Mouse (Mus musculus) limb, embryonic 12.5 days (tissue): ENCODE results near the gene F7. TPM values are rescaled to one million over a fixed set of nuclear protein-coding genes. Genes with fewer than 3 reads are reported as not detected.

Experiments
- ATAC-seq: fragments of 200-750 bp; cut with Nextera tagmentation; 2 replicates; pipeline ENCODE4 v1.8.0; 2017; ENCODE audit warnings: low read depth, moderate TSS enrichment; ENCODE audit not compliant: insufficient number of reproducible peaks, insufficient read depth, low FRiP score, low TSS enrichment
- H3K27ac ChIP-seq: fragments of 300-500 bp; sonication (generic); 2 replicates; pipeline ENCODE4 v1.5.1; 2016; ENCODE audit warnings: mild to moderate bottlenecking, moderate library complexity
- H3K27me3 ChIP-seq: fragments of 300-500 bp; sonication (generic); 2 replicates; pipeline ENCODE4 v1.6.1; 2016; ENCODE audit warnings: mild to moderate bottlenecking, moderate library complexity
- H3K36me3 ChIP-seq: fragments of 300-500 bp; sonication (generic); 2 replicates; pipeline ENCODE4 v1.6.1; 2016; ENCODE audit warnings: mild to moderate bottlenecking, moderate library complexity
- H3K4me1 ChIP-seq: fragments of 300-500 bp; sonication (generic); replicated peaks from 2 replicates; pipeline ENCODE4 v1.6.1; 2016
- H3K4me2 ChIP-seq: fragments of 300-500 bp; sonication (generic); 2 replicates; pipeline ENCODE4 v1.6.1; 2016; ENCODE audit warnings: mild to moderate bottlenecking, moderate library complexity
- H3K4me3 ChIP-seq: fragments of 300-500 bp; sonication (generic); replicated peaks from 2 replicates; pipeline ENCODE4 v1.5.1; 2016; ENCODE audit warnings: mild to moderate bottlenecking
- H3K9ac ChIP-seq: fragments of 300-500 bp; sonication (generic); replicated peaks from 2 replicates; pipeline ENCODE4 v1.6.1; 2016; ENCODE audit warnings: mild to moderate bottlenecking, moderate library complexity
- H3K9me3 ChIP-seq: fragments of 300-500 bp; sonication (generic); 2 replicates; pipeline ENCODE4 v1.6.1; 2016; ENCODE audit warnings: mild to moderate bottlenecking, moderate library complexity
- WGBS: fragments of 180-500 bp; shearing (Covaris S2); methylation state at CpG from one replicate; pipeline ENCODE4 v1.1.7; 2016; 5-methylcytosine and 5-hydroxymethylcytosine counted together
- polyA plus RNA-seq: library from polyadenylated mRNA; unstranded; fragments of >200 nt; fragmentation: Nextera tagmentation; extraction: Ambion mirVana; gene quantifications from 2 replicates; pipeline ENCODE4 v1.2.1, GENCODE M21; 2016

F7 gene
- polyA plus RNA-seq, 1 experiment from 2014 or later: not detected

DNA sequence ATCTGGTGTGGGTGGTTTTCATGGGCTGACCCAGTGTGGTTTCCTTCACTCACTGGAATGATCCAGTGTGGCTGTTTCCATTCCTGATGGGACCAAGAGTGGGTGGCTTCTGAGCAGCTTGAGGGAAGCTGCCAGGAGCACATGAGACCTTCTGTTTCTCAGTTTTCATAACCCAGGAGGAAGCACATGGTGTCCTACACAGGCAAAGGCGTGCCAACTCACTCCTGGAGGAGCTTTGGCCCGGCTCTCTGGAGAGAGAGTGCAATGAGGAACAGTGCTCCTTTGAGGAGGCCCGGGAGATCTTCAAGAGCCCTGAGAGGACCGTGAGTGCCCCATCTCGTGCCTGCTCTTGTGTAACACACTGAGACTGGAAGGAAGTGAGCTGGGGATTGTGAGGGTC is 2.6 kb downstream of the F7 start:
- Histone ChIP-seq H3K4me3 (no peak overlapping the region), H3K9me3 (no peaks in the 10 kb centered on the region), H3K9ac (no peak overlapping the region), H3K4me1 (0 out of 2 replicates have a peak, but pooled peaks cover 5% of the 10 kb centered on the region), H3K4me2 (no peak overlapping the region), H3K27me3 (no peaks in the 10 kb centered on the region; the same call in 1 of the 2 replicates), H3K27ac (no peak overlapping the region), H3K36me3 (no peaks in the 10 kb centered on the region)
- ATAC-seq: no peak
- WGBS: 76% methylated on average over 5 of the region's 5 CpGs

DNA sequence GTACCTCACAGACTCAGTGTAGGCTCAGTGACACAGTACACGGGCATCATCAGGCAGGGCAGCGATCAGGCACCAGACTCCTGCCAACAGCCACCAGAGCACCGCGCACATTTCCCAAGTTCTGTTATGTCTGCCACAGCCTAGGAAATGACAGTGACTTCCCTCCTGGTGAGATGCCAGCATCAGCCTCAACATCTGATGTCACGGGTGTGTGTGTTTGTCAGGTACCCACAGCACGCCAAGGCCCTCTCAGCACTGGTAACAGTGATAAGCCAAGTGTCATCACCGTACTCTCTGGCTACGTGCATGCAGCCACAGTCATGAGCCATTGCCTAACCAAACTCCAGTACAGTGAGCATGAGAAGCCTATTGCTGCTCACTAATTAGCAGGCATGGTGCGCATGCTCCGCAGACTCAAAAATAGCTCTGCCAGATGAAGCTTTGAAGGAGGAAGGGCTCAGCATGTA is 10.5 kb downstream of the F7 start:
- no peaks in the 10 kb centered on the region; the same call in 1 of the 2 replicates for H3K27me3 ChIP-seq
- WGBS: 88% methylated on average over 10 of the region's 10 CpGs
- H3K4me1 ChIP-seq: peaks cover 11% of the 10 kb centered on the region; the same call in 1 of the 2 replicates
- no peaks in the 10 kb centered on the region for H3K36me3 ChIP-seq
- H3K4me3 ChIP-seq: no peak overlapping the region
- H3K9ac ChIP-seq: no peak overlapping the region
- ATAC-seq: no peak
- H3K4me2 ChIP-seq: no peak overlapping the region
- H3K9me3 ChIP-seq: no peaks in the 10 kb centered on the region
- H3K27ac ChIP-seq: no peak overlapping the region

DNA sequence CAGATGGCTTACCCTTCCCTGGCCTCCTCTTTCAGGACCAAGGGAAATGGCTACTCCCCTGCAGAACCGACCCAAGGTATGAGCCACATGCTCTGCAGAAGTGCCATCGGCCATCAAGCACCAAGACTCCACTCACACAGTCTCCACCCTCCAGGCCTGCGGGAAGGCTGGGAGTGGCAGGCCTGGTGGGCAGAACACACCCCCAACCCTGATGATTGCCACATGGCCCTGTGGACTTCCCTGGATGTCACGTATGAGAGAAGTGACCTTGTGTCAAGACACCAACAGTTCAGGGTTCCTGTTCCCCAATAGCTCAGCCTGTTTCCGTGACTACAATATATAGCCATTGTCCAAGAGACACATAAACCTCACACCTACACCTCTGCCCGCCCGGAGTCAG is 11.2 kb downstream of the F7 start, which contains the start of gene F10:
TSS of gene F10 (plus strand) at position 294 of the 400 bp plus-strand sequence.
- WGBS: 60% methylated on average over 7 of the region's 7 CpGs
- Histone ChIP-seq H3K4me2 (no peak within 1 kb of the TSS), H3K9me3 (no peaks in the 10 kb centered on the region), H3K36me3 (no peaks in the 10 kb centered on the region), H3K4me3 (no peak within 1 kb of the TSS), H3K27ac (no peak within 1 kb of the TSS), H3K4me1 (peaks cover 11% of the 10 kb centered on the region; the same call in 1 of the 2 replicates), H3K9ac (no peak within 1 kb of the TSS), H3K27me3 (no peaks in the 10 kb centered on the region; the same call in 1 of the 2 replicates)
- ATAC-seq: no peak

DNA sequence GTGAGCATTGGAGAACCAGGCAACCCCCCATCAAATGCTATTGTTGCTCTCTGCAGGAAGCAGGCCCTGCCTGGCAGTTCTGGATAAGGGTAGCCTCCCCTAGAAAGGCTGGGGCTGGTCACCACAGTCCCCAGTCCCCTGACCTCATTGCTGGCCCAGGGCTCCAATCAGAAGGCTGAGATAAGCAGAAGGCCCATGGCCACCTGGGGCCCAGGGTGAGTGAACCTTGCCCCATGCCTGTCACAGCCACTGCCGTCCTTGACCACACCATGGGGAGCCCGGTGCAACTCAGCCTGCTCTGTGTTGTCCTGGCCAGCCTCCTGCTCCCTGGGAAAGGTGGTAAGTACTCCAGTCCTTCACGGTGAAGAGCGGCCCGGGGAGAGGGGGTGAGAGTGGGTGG is 11.7 kb downstream of the F7 start:
- Histone ChIP-seq H3K4me3 (no peak overlapping the region), H3K4me2 (no peak overlapping the region), H3K4me1 (peaks cover 11% of the 10 kb centered on the region; the same call in 1 of the 2 replicates), H3K27ac (no peak overlapping the region), H3K36me3 (no peaks in the 10 kb centered on the region), H3K27me3 (no peaks in the 10 kb centered on the region; the same call in 1 of the 2 replicates), H3K9me3 (no peaks in the 10 kb centered on the region), H3K9ac (no peak overlapping the region)
- ATAC-seq: no peak
- 42% methylated on average over 5 of the region's 5 CpGs for WGBS

GRCm38 (mm10) chr8:13039054-13039453 is 13.2 kb downstream of the F7 start:
- H3K9me3 ChIP-seq: no peaks in the 10 kb centered on the region
- H3K27me3 ChIP-seq: no peaks in the 10 kb centered on the region
- H3K4me3 ChIP-seq: no peak overlapping the region
- H3K9ac ChIP-seq: no peak overlapping the region
- H3K36me3 ChIP-seq: no peaks in the 10 kb centered on the region
- H3K4me2 ChIP-seq: no peak overlapping the region
- H3K4me1 ChIP-seq: peaks cover 11% of the 10 kb centered on the region; the same call in 1 of the 2 replicates
- no peak for ATAC-seq
- no peak overlapping the region for H3K27ac ChIP-seq
- 87% methylated on average over 6 of the region's 6 CpGs for WGBS

- no peak overlapping the region for H3K4me2 ChIP-seq
- no peak overlapping the region for H3K9ac ChIP-seq
- H3K36me3 ChIP-seq: no peaks in the 10 kb centered on the region
- no peaks in the 10 kb centered on the region for H3K27me3 ChIP-seq
- ATAC-seq: no peak
- no peak overlapping the region for H3K27ac ChIP-seq
- H3K4me3 ChIP-seq: no peak overlapping the region
- no peaks in the 10 kb centered on the region for H3K9me3 ChIP-seq
- H3K4me1 ChIP-seq: peaks cover 10% of the 10 kb centered on the region; the same call in 1 of the 2 replicates
- 81% methylated on average over 4 of the region's 4 CpGs for WGBS
Measured at GRCm38 (mm10) chr8:13041459-13041858, 15.6 kb downstream of the F7 start.

GRCm38 (mm10) chr8:13047652-13048051 is 21.8 kb downstream of the F7 start:
- Histone ChIP-seq H3K27ac (no peak overlapping the region), H3K9ac (no peak overlapping the region), H3K9me3 (no peaks in the 10 kb centered on the region), H3K4me1 (no peaks in the 10 kb centered on the region), H3K4me3 (no peak overlapping the region), H3K27me3 (no peaks in the 10 kb centered on the region), H3K36me3 (no peaks in the 10 kb centered on the region), H3K4me2 (no peak overlapping the region)
- ATAC-seq: no peak
- 60% methylated on average over 5 of the region's 5 CpGs for WGBS

GRCm38 (mm10) chr8:13050550-13050949 is 24.7 kb downstream of the F7 start:
- Histone ChIP-seq H3K4me1 (no peaks in the 10 kb centered on the region), H3K9ac (no peak overlapping the region), H3K27ac (no peak overlapping the region), H3K4me3 (no peak overlapping the region), H3K27me3 (no peaks in the 10 kb centered on the region), H3K9me3 (no peaks in the 10 kb centered on the region), H3K4me2 (no peak overlapping the region), H3K36me3 (no peaks in the 10 kb centered on the region)
- ATAC-seq: no peak
- 84% methylated on average over 10 of the region's 10 CpGs for WGBS

DNA sequence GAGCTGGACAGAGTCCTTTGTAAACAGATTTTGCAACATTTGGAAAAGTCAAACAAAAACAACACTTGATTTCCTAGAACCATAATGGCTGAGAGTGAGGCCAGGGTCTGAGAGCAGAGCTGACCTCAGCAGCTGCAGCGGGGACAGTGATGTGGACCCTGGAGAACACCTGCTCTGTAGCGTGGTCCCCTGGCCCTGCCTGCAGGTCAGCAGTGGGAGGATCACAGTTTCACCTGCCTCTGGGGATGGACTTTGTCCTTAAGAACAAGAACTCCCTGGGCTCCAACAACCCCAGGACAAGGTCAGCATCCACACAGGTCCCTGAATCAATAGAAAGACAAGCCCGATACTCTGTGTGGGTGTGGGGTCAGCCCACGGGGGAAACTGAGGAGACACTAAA is 31.5 kb downstream of the F7 start:
- ATAC-seq: no peak
- Histone ChIP-seq H3K27me3 (no peaks in the 10 kb centered on the region), H3K4me1 (no peaks in the 10 kb centered on the region), H3K36me3 (no peaks in the 10 kb centered on the region), H3K4me2 (no peak overlapping the region), H3K9ac (no peak overlapping the region), H3K9me3 (no peaks in the 10 kb centered on the region), H3K27ac (no peak overlapping the region), H3K4me3 (no peak overlapping the region)
- WGBS: 86% methylated on average over 4 of the region's 4 CpGs

DNA sequence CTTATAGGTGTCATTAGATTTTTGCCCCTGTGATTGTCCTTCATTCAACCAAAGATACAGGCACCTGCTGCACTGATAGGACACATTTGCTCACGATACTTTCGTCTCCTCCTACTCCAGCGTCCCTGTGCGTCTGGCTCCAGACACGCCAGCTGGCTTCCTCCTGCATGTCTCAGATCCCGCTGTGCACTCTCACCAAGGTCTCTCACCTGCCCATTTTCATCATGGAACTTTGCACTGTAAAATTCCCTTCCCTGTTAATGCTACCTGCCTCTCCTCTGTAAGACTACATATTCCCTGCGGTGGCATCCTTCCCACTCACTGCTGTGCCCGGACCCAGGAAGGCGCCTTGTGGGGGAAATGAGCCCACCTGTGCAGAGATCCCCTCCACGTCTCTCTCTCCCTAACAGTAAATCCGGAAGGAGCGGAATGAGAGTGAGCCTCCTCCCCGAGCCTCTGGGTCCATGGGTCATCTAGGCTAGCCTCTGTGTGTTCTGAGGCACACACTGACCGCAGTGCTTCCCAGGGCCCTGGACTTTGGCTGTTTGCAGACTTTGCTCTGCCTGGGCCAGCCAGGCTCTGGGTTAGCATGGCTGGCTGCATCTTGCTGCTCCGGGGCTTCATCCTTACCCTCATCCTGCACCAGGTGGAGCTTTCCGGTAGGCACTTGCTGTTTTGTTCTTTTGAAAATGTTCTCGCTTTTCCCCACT is 34.8 kb downstream of the F7 start, which contains the start of gene Proz:
TSS of gene Proz (plus strand) at position 474 of the 710 bp plus-strand sequence.
- H3K27ac ChIP-seq: no peak within 1 kb of the TSS

DNA sequence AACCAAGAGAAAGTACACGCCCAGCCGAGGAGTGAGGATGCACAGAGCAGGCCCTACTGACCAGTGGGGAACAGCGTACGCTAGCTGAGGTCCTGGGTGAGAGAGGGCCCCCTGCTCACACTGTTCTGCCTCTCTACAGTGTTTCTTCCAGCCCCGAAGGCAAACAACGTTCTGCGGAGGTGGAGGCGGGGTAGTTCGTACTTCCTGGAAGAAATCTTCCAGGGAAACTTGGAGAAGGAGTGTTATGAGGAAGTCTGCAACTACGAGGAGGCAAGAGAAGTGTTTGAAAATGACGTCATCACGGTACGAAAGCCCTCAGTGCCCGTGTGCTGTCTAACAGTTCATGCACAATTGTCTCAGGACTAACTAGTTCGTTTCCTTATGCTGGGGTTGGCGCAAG is 37.3 kb downstream of the F7 start:
- Histone ChIP-seq H3K36me3 (no peaks in the 10 kb centered on the region), H3K27ac (no peak overlapping the region), H3K9ac (no peak overlapping the region), H3K4me3 (no peak overlapping the region), H3K4me2 (no peak overlapping the region), H3K27me3 (no peaks in the 10 kb centered on the region), H3K4me1 (no peaks in the 10 kb centered on the region), H3K9me3 (no peaks in the 10 kb centered on the region)
- no peak for ATAC-seq
- 78% methylated on average over 16 of the region's 16 CpGs for WGBS

More for the DNA sequence above, 34.8 kb downstream of the F7 start, which contains the start of gene Proz:
- H3K9ac ChIP-seq: no peak within 1 kb of the TSS
- no peak within 1 kb of the TSS for H3K4me3 ChIP-seq
- WGBS: 74% methylated on average over 17 of the region's 17 CpGs
- H3K4me1 ChIP-seq: no peaks in the 10 kb centered on the region
- H3K9me3 ChIP-seq: no peaks in the 10 kb centered on the region
- no peaks in the 10 kb centered on the region for H3K27me3 ChIP-seq
- no peak within 1 kb of the TSS for H3K4me2 ChIP-seq
- ATAC-seq: no peak
- no peaks in the 10 kb centered on the region for H3K36me3 ChIP-seq
